Mouse (Mus musculus) lung, adult 18-20 months (tissue): ENCODE results near the gene Aldh8a1.

ENCODE experiments used
- DNase-seq, 2 experiments: peaks; one replicate each; pipeline ENCODE4 v3.0.0; 2022; ENCODE audit warnings: mixed read lengths in 2 of 2

Gene Aldh8a1

GRCm38 (mm10) chr10:21420457-21421424, 43.6 kb downstream of the Aldh8a1 start:
- peak; percentile 30 to 46 for DNase-seq

GRCm38 (mm10) chr10:21426515-21426914, 49.4 kb downstream of the Aldh8a1 start:
- DNase-seq = peak in 1 of 2 experiments; percentile 10

GRCm38 (mm10) chr10:21427996-21428395, 50.9 kb downstream of the Aldh8a1 start:
- no peak for DNase-seq

GRCm38 (mm10) chr10:21439268-21439667, 62.2 kb downstream of the Aldh8a1 start:
- no peak for DNase-seq

GRCm38 (mm10) chr10:21441020-21441419, 63.9 kb downstream of the Aldh8a1 start:
- no peak for DNase-seq

- no peak for DNase-seq
Measured at GRCm38 (mm10) chr10:21441690-21442089, 64.6 kb downstream of the Aldh8a1 start.

GRCm38 (mm10) chr10:21443646-21444324, 66.7 kb downstream of the Aldh8a1 start:
- no peak for DNase-seq

GRCm38 (mm10) chr10:21444410-21444809, 67.3 kb downstream of the Aldh8a1 start:
- DNase-seq = no peak
